ENCODE assay signal across 8 mouse cellular contexts in genomic region chr11:86683395-86684125, GRCm38 (mm10). TPM values are rescaled to one million over a fixed set of nuclear protein-coding genes. Genes with fewer than 3 reads are reported as not detected.
DNase-seq lines count a peak whose midpoint lies in the region; ATAC-seq and TF ChIP-seq lines count a peak whose summit lies in the region.

Gene Vmp1 (minus strand): TSS chr11:86683836.
Gene Ptrh2 (plus strand): TSS chr11:86683985.

- H3K36me3 ChIP-seq in CH12.LX (replicated peaks in 1 of 2; ENCODE audit: control insufficient read depth in 1 of 2, insufficient read depth in 1 of 2, low read length in 1 of 2) = peaks cover 6 to 39% of the 10 kb centered on the region in 2 experiments
- no peaks in the 10 kb centered on the region; the same call in 1 of the 2 replicates for H3K36me3 ChIP-seq in forebrain, embryonic 11.5 days (ENCODE audit: control insufficient read depth, insufficient read depth, low read length)
- H3K36me3 ChIP-seq in heart, embryonic 16.5 days (ENCODE audit: control insufficient read depth, insufficient read depth) = peaks cover 2% of the 10 kb centered on the region; the same call in 1 of the 2 replicates
- peaks cover 25% of the 10 kb centered on the region for H3K36me3 ChIP-seq in liver, embryonic 15.5 days (replicated peaks)
- H3K36me3 ChIP-seq in neural tube, embryonic 12.5 days = peaks cover 14% of the 10 kb centered on the region; the same call in 1 of the 2 replicates

- peak; percentile 96 for ATAC-seq in forebrain, embryonic 11.5 days (replicated peaks; ENCODE audit: low FRiP score)
- ATAC-seq in heart, embryonic 16.5 days (replicated peaks; ENCODE audit: extremely low read depth, insufficient read depth, low FRiP score) = peak; percentile 90
- peak; percentile 95 for ATAC-seq in liver, embryonic 15.5 days (ENCODE audit: insufficient read depth)
- ATAC-seq in neural tube, embryonic 12.5 days (ENCODE audit: low FRiP score, low read depth) = peak; percentile 95

- dilution Hi-C loops in CH12.LX (cut with MboI; ENCODE audit: extremely low pct_ligation_motif_present, extremely low pct_unique_long_range_greater_than_20kb, low sequenced_read_pairs) = no loop called here

- H3K27ac ChIP-seq in CH12.LX (ENCODE audit: insufficient read depth, low read depth) = peak within 1 kb of the TSS; percentile 65
- H3K27ac ChIP-seq in forebrain, embryonic 11.5 days (ENCODE audit: low read depth, low read length) = peak within 1 kb of the TSS; percentile 88
- H3K27ac ChIP-seq in heart, embryonic 16.5 days (ENCODE audit: low read length) = peak within 1 kb of the TSS; percentile 89
- peak within 1 kb of the TSS; percentile 96 for H3K27ac ChIP-seq in liver, embryonic 15.5 days (replicated peaks)
- H3K27ac ChIP-seq in neural tube, embryonic 12.5 days = peak within 1 kb of the TSS; percentile 81

- peak within 1 kb of the TSS; percentile 94 for H3K9ac ChIP-seq in CH12.LX (ENCODE audit: insufficient read depth, low read depth)
- peak within 1 kb of the TSS; percentile 90 for H3K9ac ChIP-seq in forebrain, embryonic 11.5 days (ENCODE audit: low read length)
- peak within 1 kb of the TSS; percentile 86 for H3K9ac ChIP-seq in heart, embryonic 16.5 days (ENCODE audit: low read length)
- peak within 1 kb of the TSS; percentile 94 for H3K9ac ChIP-seq in liver, embryonic 15.5 days
- peak within 1 kb of the TSS; percentile 73 for H3K9ac ChIP-seq in neural tube, embryonic 12.5 days

- TF ChIP-seq EP300 in CH12.LX (IDR thresholded peaks at IDR 0.05; ENCODE audit: low read length) = no peak

- TF ChIP-seq CTCF in CH12.LX (conservative IDR thresholded peaks at IDR 0.05 in 1 of 2, IDR thresholded peaks at IDR 0.05 in 1 of 2; ENCODE audit: low read depth in 2 of 2, low read length in 2 of 2) = no peak

- peak; percentile 99 for DNase-seq in CH12.LX (ENCODE audit: extremely low read depth)
- DNase-seq in c-Kit-positive CD71-positive TER-119-negative erythroid progenitor cells, embryonic 14.5 days (ENCODE audit: low read depth) = peak; percentile 97
- peak; percentile 96 for DNase-seq in forebrain, embryonic 11.5 days (ENCODE audit: low spot score)
- peak; percentile 94 to 97 for DNase-seq in kidney, postnatal 36 days
- DNase-seq in telencephalon, adult 2 months (ENCODE audit: low read depth, low spot score) = peak; percentile 97

- no peak for TF ChIP-seq RAD21 in CH12.LX (IDR thresholded peaks at IDR 0.05; ENCODE audit: low read depth, low read length)

- no peaks in the 10 kb centered on the region for H3K9me3 ChIP-seq in CH12.LX (replicated peaks; ENCODE audit: low read length)
- H3K9me3 ChIP-seq in forebrain, embryonic 11.5 days (ENCODE audit: control insufficient read depth, low read length) = no peaks in the 10 kb centered on the region
- no peaks in the 10 kb centered on the region for H3K9me3 ChIP-seq in heart, embryonic 16.5 days (replicated peaks; ENCODE audit: control insufficient read depth, low read length)
- no peaks in the 10 kb centered on the region for H3K9me3 ChIP-seq in liver, embryonic 15.5 days (replicated peaks)
- H3K9me3 ChIP-seq in neural tube, embryonic 12.5 days = no peaks in the 10 kb centered on the region

- H3K79me2 ChIP-seq in CH12.LX (replicated peaks; ENCODE audit: control insufficient read depth, extremely low read depth, insufficient read depth, poor library complexity, severe bottlenecking) = peaks cover 73% of the 10 kb centered on the region

- H3K4me1 ChIP-seq in CH12.LX (ENCODE audit: control insufficient read depth in 1 of 2, insufficient read depth in 2 of 2) = peaks cover 9 to 59% of the 10 kb centered on the region in 2 experiments; a peak in 3 of 4 replicates
- peaks cover 2% of the 10 kb centered on the region; the same call in 1 of the 2 replicates for H3K4me1 ChIP-seq in forebrain, embryonic 11.5 days (replicated peaks; ENCODE audit: control insufficient read depth, insufficient read depth, low read length)
- peaks cover 27% of the 10 kb centered on the region for H3K4me1 ChIP-seq in heart, embryonic 16.5 days (ENCODE audit: control insufficient read depth, insufficient read depth, low read length)
- peaks cover 59% of the 10 kb centered on the region for H3K4me1 ChIP-seq in liver, embryonic 15.5 days (replicated peaks)
- H3K4me1 ChIP-seq in neural tube, embryonic 12.5 days = peaks cover 18% of the 10 kb centered on the region

- H3K27me3 ChIP-seq in CH12.LX (replicated peaks) = no peaks in the 10 kb centered on the region
- H3K27me3 ChIP-seq in forebrain, embryonic 11.5 days (ENCODE audit: control insufficient read depth, insufficient read depth, low read length) = no peaks in the 10 kb centered on the region
- H3K27me3 ChIP-seq in heart, embryonic 16.5 days (ENCODE audit: control insufficient read depth, insufficient read depth, low read length) = no peaks in the 10 kb centered on the region
- H3K27me3 ChIP-seq in liver, embryonic 15.5 days = no peaks in the 10 kb centered on the region
- no peaks in the 10 kb centered on the region for H3K27me3 ChIP-seq in neural tube, embryonic 12.5 days (replicated peaks)

- H3K4me3 ChIP-seq in CH12.LX (replicated peaks in 1 of 3; ENCODE audit: low read depth in 2 of 3, low read length in 2 of 3, poor library complexity in 1 of 3) = peak within 1 kb of the TSS; percentile 68 to 96 (median 95)
- H3K4me3 ChIP-seq in forebrain, embryonic 11.5 days (ENCODE audit: low read depth, low read length) = peak within 1 kb of the TSS; percentile 84
- peak within 1 kb of the TSS; percentile 84 for H3K4me3 ChIP-seq in heart, embryonic 16.5 days (ENCODE audit: low read length)
- H3K4me3 ChIP-seq in liver, embryonic 15.5 days (replicated peaks) = peak within 1 kb of the TSS; percentile 93
- H3K4me3 ChIP-seq in neural tube, embryonic 12.5 days = peak within 1 kb of the TSS; percentile 79

- peak within 1 kb of the TSS; percentile 99 for H3K4me2 ChIP-seq in CH12.LX (ENCODE audit: insufficient read depth, low read depth, poor library complexity, severe bottlenecking)
- H3K4me2 ChIP-seq in forebrain, embryonic 11.5 days (ENCODE audit: low read depth, low read length, severe bottlenecking) = peak within 1 kb of the TSS; percentile 85
- peak within 1 kb of the TSS; percentile 88 for H3K4me2 ChIP-seq in heart, embryonic 16.5 days (ENCODE audit: low read depth, low read length)
- H3K4me2 ChIP-seq in liver, embryonic 15.5 days = peak within 1 kb of the TSS; percentile 76
- H3K4me2 ChIP-seq in neural tube, embryonic 12.5 days (replicated peaks) = peak within 1 kb of the TSS; percentile 83

- WGBS in forebrain, embryonic 11.5 days = under 1% methylated on average over 56 of the region's 56 CpGs
- WGBS in heart, embryonic 16.5 days = under 1% methylated on average over 56 of the region's 56 CpGs
- WGBS in liver, embryonic 15.5 days (ENCODE audit: insufficient replicate concordance) = under 1% methylated on average over 56 of the region's 56 CpGs
- under 1% methylated on average over 56 of the region's 56 CpGs for WGBS in neural tube, embryonic 12.5 days

- TF ChIP-seq POLR2A in CH12.LX (IDR thresholded peaks at IDR 0.05; ENCODE audit: low read depth, low read length) = peak; percentile 97

- in situ Hi-C loops in CH12.LX (cut with MboI; ENCODE audit: low pct_ligation_motif_present, low pct_unique_long_range_greater_than_20kb, low sequenced_read_pairs) = no loop called here

TF ChIP-seq in CH12.LX, 34 proteins besides CTCF, POLR2A, EP300 and RAD21 (continues in another document):
- TF ChIP-seq JUND (conservative IDR thresholded peaks at IDR 0.05; ENCODE audit: low read depth, low read length) (0 out of 2 replicates have a peak, but pooled peaks have one; percentile 33), USF2 (conservative IDR thresholded peaks at IDR 0.05; ENCODE audit: low read depth, low read length) (no peak), ZKSCAN1 (IDR thresholded peaks at IDR 0.05; ENCODE audit: borderline replicate concordance, low read depth, low read length) (no peak), ETS1 (conservative IDR thresholded peaks at IDR 0.05; ENCODE audit: low read depth, low read length) (peak; percentile 69), UBTF (IDR thresholded peaks at IDR 0.05; ENCODE audit: low read depth, low read length) (peak; percentile 99), SIN3A (IDR thresholded peaks at IDR 0.05; ENCODE audit: low read length) (peak; percentile 97), MYC (IDR thresholded peaks at IDR 0.05; ENCODE audit: low read depth, low read length) (peak; percentile 94), NELFE (IDR thresholded peaks at IDR 0.05; ENCODE audit: low read depth, low read length) (peak; percentile 92), SMC3 (IDR thresholded peaks at IDR 0.05; ENCODE audit: low read depth, low read length) (no peak), IRF4 (IDR thresholded peaks at IDR 0.05; ENCODE audit: low read depth, low read length) (peak; percentile 90), ZC3H11A (IDR thresholded peaks at IDR 0.05; ENCODE audit: low read depth, low read length) (no peak), MXI1 (IDR thresholded peaks at IDR 0.05; ENCODE audit: low read depth, low read length) (peak; percentile 98), MAX (IDR thresholded peaks at IDR 0.05; ENCODE audit: low read length) (peak; percentile 95), TBP (conservative IDR thresholded peaks at IDR 0.05; ENCODE audit: low read depth, low read length) (peak; percentile 86), PAX5 (IDR thresholded peaks at IDR 0.05; ENCODE audit: low read length) (no peak), POLR2AphosphoS2 (IDR thresholded peaks at IDR 0.05; ENCODE audit: low read depth, low read length) (peak; percentile 68), MEF2A (IDR thresholded peaks at IDR 0.05; ENCODE audit: borderline replicate concordance, low read depth, low read length) (peak; percentile 89)

RNA-seq across cellular contexts. Expression of gene Vmp1, which starts in this region (rescaled TPM):
- total RNA-seq in CH12.LX (2012; rRNA removed) = 80.9 and 86.9 TPM in 2 replicates
- 209 and 231 TPM in 2 replicates for total RNA-seq in CH12.LX (2014; rRNA removed)
- 166 and 167 TPM in 2 replicates for polyA plus RNA-seq in CH12.LX (2012; ENCODE audit: insufficient read length, low read depth)
- polyA plus RNA-seq in forebrain, embryonic 11.5 days (2014; fragmentation: Nextera tagmentation; extraction: Ambion mirVana) = 82.6 and 89.4 TPM in 2 replicates
- polyA plus RNA-seq in heart, embryonic 16.5 days (2015; fragmentation: Nextera tagmentation; extraction: Ambion mirVana) = 79.6 and 95.0 TPM in 2 replicates
- polyA plus RNA-seq in liver, embryonic 15.5 days (2015; fragmentation: Nextera tagmentation; extraction: Ambion mirVana) = 80.8 and 81.0 TPM in 2 replicates
- 96.6 and 97.0 TPM in 2 replicates for polyA plus RNA-seq in neural tube, embryonic 12.5 days (2016; fragmentation: Nextera tagmentation; extraction: Ambion mirVana)

RNA-seq across cellular contexts. Expression of gene Ptrh2, which starts in this region (rescaled TPM):
- total RNA-seq in CH12.LX (2012; rRNA removed) = 29.8 and 39.4 TPM in 2 replicates
- total RNA-seq in CH12.LX (2014; rRNA removed) = 34.7 and 40.9 TPM in 2 replicates
- polyA plus RNA-seq in CH12.LX (2012; ENCODE audit: insufficient read length, low read depth) = 48.2 and 54.5 TPM in 2 replicates
- polyA plus RNA-seq in forebrain, embryonic 11.5 days (2014; fragmentation: Nextera tagmentation; extraction: Ambion mirVana) = 43.2 and 44.8 TPM in 2 replicates
- polyA plus RNA-seq in heart, embryonic 16.5 days (2015; fragmentation: Nextera tagmentation; extraction: Ambion mirVana) = 19.2 and 19.8 TPM in 2 replicates
- 14.3 and 15.0 TPM in 2 replicates for polyA plus RNA-seq in liver, embryonic 15.5 days (2015; fragmentation: Nextera tagmentation; extraction: Ambion mirVana)
- polyA plus RNA-seq in neural tube, embryonic 12.5 days (2016; fragmentation: Nextera tagmentation; extraction: Ambion mirVana) = 32.0 and 32.7 TPM in 2 replicates

Comparison
In these comparisons a context has a peak if more than half of its experiments do, and no peak if none do; other contexts are left out.
1. Peak in every context shown above with its lines: DNase-seq, ATAC-seq, H3K4me3 ChIP-seq and H3K27ac ChIP-seq.